Mouse (Mus musculus): ENCODE measurements around the gene Pi4k2a.
A peak's percentile ranks its signal among the peaks of the same experiment; 100 is the strongest.
"Not testable (repeated sequence)": the region's sequence is repeated elsewhere in the genome, so short reads cannot be mapped to it uniquely, and the experiment has no call there.

Gene Pi4k2a

GRCm38 (mm10) chr19:42080469-42080868, 9.8 kb upstream of the Pi4k2a start:
- no peak for DNase-seq (ENCODE audit: low spot score in 2 of 2)

GRCm38 (mm10) chr19:42081613-42082012, 8.7 kb upstream of the Pi4k2a start:
- not testable (repeated sequence) for DNase-seq (ENCODE audit: low spot score in 2 of 2)

GRCm38 (mm10) chr19:42085690-42086089, 4.6 kb upstream of the Pi4k2a start:
- DNase-seq (ENCODE audit: low spot score in 2 of 2), result no peak

- peak; percentile 82 to 88 for DNase-seq (ENCODE audit: low spot score in 2 of 2)
These were observed 4.1 kb upstream of the Pi4k2a start, which contains the start of gene Morn4 for GRCm38 (mm10) chr19:42086166-42086565. Gene Morn4, minus strand, starts transcription at chr19:42086357.

- peak; percentile 39 to 63 for DNase-seq (ENCODE audit: low spot score in 2 of 2)
These were observed 1.0 kb upstream of the Pi4k2a start for GRCm38 (mm10) chr19:42089103-42089747.

GRCm38 (mm10) chr19:42090637-42091141, 419 bp downstream of the Pi4k2a start:
- DNase-seq (ENCODE audit: low spot score in 2 of 2), result peak in 1 of 2 experiments; percentile 67

- DNase-seq (ENCODE audit: low spot score in 2 of 2), result no peak
These were observed 9.1 kb downstream of the Pi4k2a start for GRCm38 (mm10) chr19:42099406-42099805.

- DNase-seq (ENCODE audit: low spot score in 2 of 2), result no peak
These were observed 14.4 kb downstream of the Pi4k2a start for GRCm38 (mm10) chr19:42104681-42105080.

GRCm38 (mm10) chr19:42115783-42116335, 25.6 kb downstream of the Pi4k2a start:
- DNase-seq (ENCODE audit: low spot score in 2 of 2), result no peak

GRCm38 (mm10) chr19:42118142-42118541, 27.9 kb downstream of the Pi4k2a start:
- DNase-seq (ENCODE audit: low spot score in 2 of 2), result no peak

GRCm38 (mm10) chr19:42118596-42118995, 28.3 kb downstream of the Pi4k2a start:
- DNase-seq (ENCODE audit: low spot score in 2 of 2), result no peak

- DNase-seq (ENCODE audit: low spot score in 2 of 2), result no peak
These were observed 30.2 kb downstream of the Pi4k2a start for GRCm38 (mm10) chr19:42120451-42120850.

- DNase-seq (ENCODE audit: low spot score in 2 of 2), result no peak
These were observed 34.4 kb downstream of the Pi4k2a start for GRCm38 (mm10) chr19:42124684-42125083.

GRCm38 (mm10) chr19:42125501-42126218, 35.4 kb downstream of the Pi4k2a start:
- DNase-seq (ENCODE audit: low spot score in 2 of 2), result no peak

GRCm38 (mm10) chr19:42126219-42126605, 35.9 kb downstream of the Pi4k2a start:
- no peak for DNase-seq (ENCODE audit: low spot score in 2 of 2)

GRCm38 (mm10) chr19:42127024-42127423, 36.8 kb downstream of the Pi4k2a start:
- DNase-seq (ENCODE audit: low spot score in 2 of 2), result no peak

GRCm38 (mm10) chr19:42128052-42128740, 37.9 kb downstream of the Pi4k2a start:
- DNase-seq (ENCODE audit: low spot score in 2 of 2), result no peak

GRCm38 (mm10) chr19:42128787-42129508, 38.7 kb downstream of the Pi4k2a start, which contains the start of gene Avpi1:
Gene Avpi1, minus strand, starts transcription at chr19:42129059.
- DNase-seq (ENCODE audit: low spot score in 2 of 2), result peak; percentile 96 to 97

GRCm38 (mm10) chr19:42129509-42130293, 39.4 kb downstream of the Pi4k2a start:
- no peak for DNase-seq (ENCODE audit: low spot score in 2 of 2)

- no peak for DNase-seq (ENCODE audit: low spot score in 2 of 2)
These were observed 40.0 kb downstream of the Pi4k2a start for GRCm38 (mm10) chr19:42130294-42130606.

GRCm38 (mm10) chr19:42131101-42131500, 40.8 kb downstream of the Pi4k2a start:
- no peak for DNase-seq (ENCODE audit: low spot score in 2 of 2)
